ENCODE assay signal across 8 mouse cellular contexts in the genomic region with DNA sequence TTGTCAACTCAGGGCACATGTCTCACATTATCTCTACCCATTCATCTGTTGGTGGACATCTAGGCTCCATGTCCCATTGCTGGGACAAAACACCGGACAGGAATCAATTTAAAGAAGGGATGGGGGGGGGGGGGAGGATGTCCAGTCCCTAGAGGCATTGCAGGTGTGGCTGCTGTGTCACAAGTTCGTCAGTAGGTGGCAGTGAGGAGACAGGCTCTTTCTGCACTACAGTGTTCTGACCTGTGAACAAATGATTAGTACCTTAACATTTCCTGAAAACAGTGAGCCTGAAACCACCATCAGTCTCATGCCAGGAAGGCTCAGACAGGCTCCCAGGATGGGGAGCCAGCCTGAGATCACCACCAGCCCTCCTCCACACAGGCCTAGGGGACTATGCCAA. TPM values are rescaled to one million over a fixed set of nuclear protein-coding genes. Genes with fewer than 3 reads are reported as not detected.
A peak's percentile ranks its signal among the peaks of the same experiment; 100 is the strongest.
DNase-seq lines count a peak whose midpoint lies in the region; ATAC-seq and TF ChIP-seq lines count a peak whose summit lies in the region.

No protein-coding gene starts in this region.

- no peaks in the 10 kb centered on the region for H3K9me3 ChIP-seq in heart, postnatal 0 days (replicated peaks; ENCODE audit: control insufficient read depth, low read length)

- H3K9ac ChIP-seq in heart, postnatal 0 days (replicated peaks; ENCODE audit: low read depth, low read length) = no peak overlapping the region

- H3K36me3 ChIP-seq in heart, postnatal 0 days (replicated peaks; ENCODE audit: control insufficient read depth, insufficient read depth, low read length) = no peaks in the 10 kb centered on the region
- no peaks in the 10 kb centered on the region for H3K36me3 ChIP-seq in testis, adult 2 months (ENCODE audit: control insufficient read depth, insufficient read depth, low read length)

- no peak overlapping the region for H3K4me3 ChIP-seq in heart, postnatal 0 days (ENCODE audit: low read depth, low read length)
- H3K4me3 ChIP-seq in testis, adult 2 months (ENCODE audit: control insufficient read depth, low read depth, low read length) = no peak overlapping the region

- peak; percentile 39 for TF ChIP-seq CTCF in heart, postnatal 0 days (IDR thresholded peaks at IDR 0.05; ENCODE audit: low read depth)
- TF ChIP-seq CTCF in testis, adult 2 months (IDR thresholded peaks at IDR 0.05; ENCODE audit: control insufficient read depth, insufficient read depth, insufficient replicate concordance, low read depth, low read length) = peak; percentile 52; the same call in 1 of the 2 replicates

- 8% methylated on average over 2 of the region's 2 CpGs for WGBS in heart, postnatal 0 days

- intact Hi-C loops in heart, postnatal 36 days (cut with DNase I) = loop anchor here (5.0 to 10.0 kb wide), 2 partner anchors 242 to 675 kb away; no protein-coding TSS in a partner anchor

- DNase-seq in heart, postnatal 0 days (ENCODE audit: low spot score) = no peak
- no peak for DNase-seq in heart, postnatal 36 days
- no peak for DNase-seq in testis, postnatal 14 days (ENCODE audit: low spot score)
- peak; percentile 13 to 43 for DNase-seq in kidney, postnatal 25 days
- DNase-seq in thymus, postnatal 4 days = peak; percentile 55
- DNase-seq in layer of hippocampus, adult 9-11 months = no peak
- no peak for DNase-seq in right cerebral cortex, postnatal 25 days

- H3K27me3 ChIP-seq in heart, postnatal 0 days (ENCODE audit: control insufficient read depth, insufficient read depth, low read length) = no peaks in the 10 kb centered on the region
- no peaks in the 10 kb centered on the region for H3K27me3 ChIP-seq in testis, adult 2 months (ENCODE audit: control insufficient read depth, insufficient read depth, low read length)

- no peak for ATAC-seq in heart, postnatal 0 days (ENCODE audit: insufficient read depth, low read depth)

- no peak for TF ChIP-seq POLR2A in testis, adult 2 months (IDR thresholded peaks at IDR 0.05; ENCODE audit: control insufficient read depth, low read depth, low read length)

- H3K27ac ChIP-seq in heart, postnatal 0 days (ENCODE audit: low read depth) = no peak overlapping the region
- no peak overlapping the region for H3K27ac ChIP-seq in testis, adult 2 months (ENCODE audit: control insufficient read depth, insufficient read depth, low read depth, low read length)

- no peak overlapping the region for H3K4me2 ChIP-seq in heart, postnatal 0 days (ENCODE audit: low read depth, low read length)

- H3K4me1 ChIP-seq in heart, postnatal 0 days (ENCODE audit: control insufficient read depth, insufficient read depth) = no peaks in the 10 kb centered on the region
- peaks cover 5% of the 10 kb centered on the region for H3K4me1 ChIP-seq in testis, adult 2 months (ENCODE audit: control insufficient read depth, insufficient read depth, low read length)

- TF ChIP-seq EP300 in heart, postnatal 0 days (IDR thresholded peaks at IDR 0.05; ENCODE audit: low read depth) = no peak

RNA-seq across cellular contexts. Expression of a gene that starts 6.8 kb away (rescaled TPM):
- total RNA-seq in heart, postnatal 0 days (2014; rRNA removed; ENCODE audit: low replicate concordance) = 2.0 and 4.2 TPM in 2 replicates
- 0.77 and 1.5 TPM in 2 replicates for polyA plus RNA-seq in heart, postnatal 0 days (2015; fragmentation: Nextera tagmentation; extraction: Ambion mirVana)
- 1 to 10 TPM; 1.6 to 2.6 TPM for total RNA-seq in heart, postnatal 36 days (2021)
- 1.6 and 2.0 TPM in 2 replicates for polyA plus RNA-seq in testis, adult 2 months (2012; rRNA removed)

RNA-seq across cellular contexts. Expression of a gene that starts 21.7 kb away (rescaled TPM):
- 1.4 and 1.5 TPM in 2 replicates for total RNA-seq in heart, postnatal 0 days (2014; rRNA removed; ENCODE audit: low replicate concordance)
- polyA plus RNA-seq in heart, postnatal 0 days (2015; fragmentation: Nextera tagmentation; extraction: Ambion mirVana) = 0.11 and 0.14 TPM in 2 replicates
- 1 to 10 TPM; 2.1 to 3.1 TPM for total RNA-seq in heart, postnatal 36 days (2021)
- 4.0 and 4.8 TPM in 2 replicates for polyA plus RNA-seq in testis, adult 2 months (2012; rRNA removed)

Comparison
In these comparisons a context has a peak if more than half of its experiments do, and no peak if none do; other contexts are left out.
1. DNase-seq: peak in kidney, postnatal 25 days (2 of 2) and thymus, postnatal 4 days (single experiment); none in heart, postnatal 0 days (single experiment), heart, postnatal 36 days (0 of 2), testis, postnatal 14 days (single experiment), layer of hippocampus, adult 9-11 months (single experiment) and right cerebral cortex, postnatal 25 days (single experiment).